Comparison of ENCODE assay signal across 15 mouse cellular contexts in the genomic region with DNA sequence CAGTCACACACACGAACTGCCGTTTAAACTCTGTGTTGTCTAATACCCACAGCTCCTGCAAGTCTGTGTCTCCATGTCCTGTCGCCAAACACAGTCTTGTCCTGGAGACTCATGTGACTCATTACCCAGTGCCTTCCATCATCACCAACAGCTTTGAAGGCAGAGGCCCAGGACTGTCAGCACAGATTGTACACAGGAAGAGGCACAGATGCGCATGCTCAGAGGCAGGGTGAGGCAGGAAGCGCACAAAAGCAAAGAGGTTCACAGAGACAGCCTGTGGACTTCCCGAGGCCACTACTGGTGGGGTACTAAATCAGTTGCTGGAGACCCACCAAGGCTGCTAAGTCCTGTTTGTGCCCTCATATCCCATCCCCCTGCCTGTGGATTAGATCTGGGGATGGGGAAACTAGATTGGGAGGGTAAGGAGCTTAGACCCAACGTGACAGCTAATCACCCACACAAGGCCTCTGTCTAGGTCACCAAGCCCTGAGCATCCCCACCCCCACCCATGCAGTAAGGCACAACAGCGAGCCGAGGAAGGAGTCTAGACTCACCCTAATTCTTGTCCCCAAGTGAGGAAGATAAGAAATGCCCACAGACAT. TPM values are rescaled to one million over a fixed set of nuclear protein-coding genes. Genes with fewer than 3 reads are reported as not detected.
DNase-seq lines count a peak whose midpoint lies in the region; ATAC-seq and TF ChIP-seq lines count a peak whose summit lies in the region.
"Had no signal": no experiment of that assay in that cellular context is flagged by ENCODE, and none has a peak within 500 bp of the region (broad histone marks: within the 10 kb centered on the region; RNA-seq: fewer than 3 reads in every experiment).

No protein-coding gene starts in this region.

- peak; percentile 17 for DNase-seq in layer of hippocampus, adult 9-11 months
- no peak for DNase-seq in layer of hippocampus, postnatal 14 days (ENCODE audit: low spot score in 2 of 2)
- DNase-seq in ZHBTc4 (ENCODE audit: low read depth, low spot score), result peak; percentile 45
- peak; percentile 60 for DNase-seq in lung, postnatal 0 days (ENCODE audit: low spot score)
- DNase-seq in thymus, postnatal 10 days (ENCODE audit: low spot score in 2 of 2), result peak; percentile 8 to 39
- DNase-seq in frontal cortex, adult 2 months (ENCODE audit: extremely low spot score in 1 of 2, low spot score in 1 of 2), result no peak
- DNase-seq in right cerebral cortex, postnatal 10 days (ENCODE audit: low spot score in 2 of 2), result no peak
- DNase-seq: right cerebral cortex, postnatal 4 days had no signal

- no peaks in the 10 kb centered on the region for H3K36me3 ChIP-seq in lung, postnatal 0 days (ENCODE audit: insufficient read depth, low read length)
- no peaks in the 10 kb centered on the region for H3K36me3 ChIP-seq in intestine, postnatal 0 days (ENCODE audit: control insufficient read depth, insufficient read depth)
- H3K36me3 ChIP-seq: lung, embryonic 15.5 days had no signal

- no peak overlapping the region for H3K4me3 ChIP-seq in lung, postnatal 0 days (ENCODE audit: low read depth, low read length)
- no peak overlapping the region for H3K4me3 ChIP-seq in intestine, postnatal 0 days (ENCODE audit: low read depth, low read length)
- H3K4me3 ChIP-seq: lung, embryonic 15.5 days; myocyte had no signal

- no peaks in the 10 kb centered on the region for H3K9me3 ChIP-seq in lung, postnatal 0 days (ENCODE audit: low read length)
- H3K9me3 ChIP-seq in intestine, postnatal 0 days (ENCODE audit: control insufficient read depth), result no peaks in the 10 kb centered on the region
- H3K9me3 ChIP-seq: lung, embryonic 15.5 days had no signal

- peak overlapping the region; percentile 62; the same call in 1 of the 2 replicates for H3K27ac ChIP-seq in lung, postnatal 0 days (ENCODE audit: low read length)
- no peak overlapping the region for H3K27ac ChIP-seq in intestine, postnatal 0 days (ENCODE audit: low read depth, low read length)
- H3K27ac ChIP-seq: kidney, postnatal 0 days; lung, embryonic 15.5 days had no signal

- H3K4me2 ChIP-seq in lung, postnatal 0 days (replicated peaks; ENCODE audit: low read depth, low read length), result no peak overlapping the region
- no peak overlapping the region for H3K4me2 ChIP-seq in intestine, postnatal 0 days (replicated peaks; ENCODE audit: low read depth)
- H3K4me2 ChIP-seq: lung, embryonic 15.5 days had no signal

- WGBS in lung, postnatal 0 days, result 35% methylated on average over 9 of the region's 9 CpGs
- 52% methylated on average over 9 of the region's 9 CpGs for WGBS in intestine, postnatal 0 days

- no peaks in the 10 kb centered on the region for H3K27me3 ChIP-seq in lung, postnatal 0 days (replicated peaks; ENCODE audit: insufficient read depth, low read length)
- no peaks in the 10 kb centered on the region for H3K27me3 ChIP-seq in intestine, postnatal 0 days (replicated peaks; ENCODE audit: control insufficient read depth, insufficient read depth, low read length)
- H3K27me3 ChIP-seq: lung, embryonic 15.5 days had no signal

- no peak for TF ChIP-seq EP300 in lung, postnatal 0 days (IDR thresholded peaks at IDR 0.05)

- H3K9ac ChIP-seq in lung, postnatal 0 days (replicated peaks; ENCODE audit: low read depth), result no peak overlapping the region
- no peak overlapping the region for H3K9ac ChIP-seq in intestine, postnatal 0 days (ENCODE audit: low read depth, low read length)
- H3K9ac ChIP-seq: lung, embryonic 15.5 days had no signal

- ATAC-seq in lung, postnatal 0 days, result peak; percentile 80
- no peak for ATAC-seq in intestine, postnatal 0 days

- H3K4me1 ChIP-seq in lung, postnatal 0 days (ENCODE audit: insufficient read depth, low read depth, low read length), result no peaks in the 10 kb centered on the region
- H3K4me1 ChIP-seq in intestine, postnatal 0 days (replicated peaks; ENCODE audit: control insufficient read depth, insufficient read depth, low read length), result no peaks in the 10 kb centered on the region
- H3K4me1 ChIP-seq: lung, embryonic 15.5 days had no signal

- TF ChIP-seq CTCF in lung, postnatal 0 days (IDR thresholded peaks at IDR 0.05), result no peak
- TF ChIP-seq CTCF in intestine, postnatal 0 days (IDR thresholded peaks at IDR 0.05; ENCODE audit: low read depth), result no peak

RNA-seq across cellular contexts. Expression of gene Slc6a9, which starts 20.6 kb away (rescaled TPM):
- 10 to 100 TPM; 30.3 to 40.9 TPM for total RNA-seq in layer of hippocampus, postnatal 14 days (2021)
- polyA plus RNA-seq in lung, postnatal 0 days (2015; fragmentation: Nextera tagmentation; extraction: Ambion mirVana), result 17.3 and 19.1 TPM in 2 replicates
- polyA plus RNA-seq in intestine, postnatal 0 days (2015; fragmentation: Nextera tagmentation; extraction: Ambion mirVana), result 4.9 and 5.8 TPM in 2 replicates
- polyA plus RNA-seq in frontal cortex, adult 2 months (2012; rRNA removed), result 79.0 and 93.0 TPM in 2 replicates

RNA-seq across cellular contexts. Expression of gene Klf17, which starts 48.2 kb away (rescaled TPM):
- not detected for total RNA-seq in layer of hippocampus, postnatal 14 days (2021)
- not detected in 2 replicates for polyA plus RNA-seq in lung, postnatal 0 days (2015; fragmentation: Nextera tagmentation; extraction: Ambion mirVana)
- polyA plus RNA-seq in intestine, postnatal 0 days (2015; fragmentation: Nextera tagmentation; extraction: Ambion mirVana), result not detected in 2 replicates
- polyA plus RNA-seq in frontal cortex, adult 2 months (2012; rRNA removed), result 0.04 TPM in 2 replicates
- total RNA-seq: left cerebral cortex, postnatal 10 days had no signal
- polyA plus RNA-seq: embryonic facial prominence, embryonic 11.5 days; heart, embryonic 16.5 days; kidney, postnatal 0 days; lung, embryonic 15.5 days; myocyte had no signal

RNA-seq across cellular contexts. Expression of gene Ccdc24, which starts 58.7 kb away (rescaled TPM):
- 1 to 10 TPM in 1 of 2 experiments, under 1 TPM in 1; 0.85 to 1.5 TPM for total RNA-seq in layer of hippocampus, postnatal 14 days (2021)
- polyA plus RNA-seq in lung, postnatal 0 days (2015; fragmentation: Nextera tagmentation; extraction: Ambion mirVana), result 4.5 TPM in 2 replicates
- 0.64 and 0.80 TPM in 2 replicates for polyA plus RNA-seq in intestine, postnatal 0 days (2015; fragmentation: Nextera tagmentation; extraction: Ambion mirVana)
- polyA plus RNA-seq in frontal cortex, adult 2 months (2012; rRNA removed), result 2.1 and 2.9 TPM in 2 replicates

Comparison
In these comparisons a context has a peak if more than half of its experiments do, and no peak if none do; other contexts are left out.
1. DNase-seq: peak in layer of hippocampus, adult 9-11 months (single experiment), ZHBTc4 (single experiment), lung, postnatal 0 days (single experiment) and thymus, postnatal 10 days (2 of 2); none in layer of hippocampus, postnatal 14 days (0 of 2), frontal cortex, adult 2 months (0 of 2) and right cerebral cortex, postnatal 10 days (0 of 2).